Mouse (Mus musculus) heart, postnatal 0 days (tissue): Measurements from ENCODE around the gene Snap91. TPM values are rescaled to one million over a fixed set of nuclear protein-coding genes. Genes with fewer than 3 reads are reported as not detected.

Source experiments
- ATAC-seq: fragments of 200-750 bp; cut with Nextera tagmentation; 2 replicates; pipeline ENCODE4 v1.8.0; 2017; ENCODE audit warnings: low read depth, moderate number of reproducible peaks, moderate library complexity; ENCODE audit not compliant: insufficient read depth
- DNase-seq: peaks from one replicate; pipeline ENCODE4 v3.0.0-alpha.2; 2016; ENCODE audit warnings: low spot score
- H3K27ac ChIP-seq: fragments of 300-500 bp; sonication (generic); 2 replicates; pipeline ENCODE4 v1.5.1; 2014; ENCODE audit warnings: low read depth, mild to moderate bottlenecking
- H3K27me3 ChIP-seq: fragments of 300-500 bp; sonication (generic); 2 replicates; pipeline ENCODE4 v1.6.1; 2014; ENCODE audit warnings: low read length, mixed read lengths; ENCODE audit not compliant: control insufficient read depth, insufficient read depth
- H3K36me3 ChIP-seq: fragments of 300-500 bp; sonication (generic); replicated peaks from 2 replicates; pipeline ENCODE4 v1.6.1; 2014; ENCODE audit warnings: low read length, mixed read lengths; ENCODE audit not compliant: control insufficient read depth, insufficient read depth
- H3K4me1 ChIP-seq: fragments of 300-500 bp; sonication (generic); 2 replicates; pipeline ENCODE4 v1.6.1; 2014; ENCODE audit warnings: antibody characterized with exemption; ENCODE audit not compliant: control insufficient read depth, insufficient read depth
- H3K4me2 ChIP-seq: fragments of 300-500 bp; sonication (generic); 2 replicates; pipeline ENCODE4 v1.6.1; 2014; ENCODE audit warnings: low read depth, mild to moderate bottlenecking, low read length, moderate library complexity
- H3K4me3 ChIP-seq: fragments of 300-500 bp; sonication (generic); 2 replicates; pipeline ENCODE4 v1.5.1; 2014; ENCODE audit warnings: low read depth, low read length
- H3K9ac ChIP-seq: fragments of 300-500 bp; sonication (generic); replicated peaks from 2 replicates; pipeline ENCODE4 v1.6.1; 2014; ENCODE audit warnings: low read depth, low read length, mixed read lengths
- H3K9me3 ChIP-seq: fragments of 300-500 bp; sonication (generic); replicated peaks from 2 replicates; pipeline ENCODE4 v1.6.1; 2016; ENCODE audit warnings: low read length; ENCODE audit not compliant: control insufficient read depth
- CTCF ChIP-seq: IDR thresholded peaks from 2 replicates; pipeline ENCODE4 v1.5.1; 2016; ENCODE audit warnings: antibody characterized with exemption, control low read depth, low read depth
- EP300 ChIP-seq: IDR thresholded peaks from 2 replicates; pipeline ENCODE4 v1.6.1; 2016; ENCODE audit warnings: antibody characterized with exemption, low read depth
- WGBS: fragments of 180-500 bp; shearing (Covaris S2); extraction: QIAGEN DNeasy Blood & Tissue Kit; methylation state at CpG from one replicate; pipeline ENCODE4 v1.1.7; 2014; 5-methylcytosine and 5-hydroxymethylcytosine counted together
- polyA plus RNA-seq: library from polyadenylated mRNA; unstranded; fragments of >200 nt; fragmentation: Nextera tagmentation; extraction: Ambion mirVana; gene quantifications from 2 replicates; pipeline ENCODE4 v1.2.1, GENCODE M21; 2015
- total RNA-seq: library from RNA; depleted of rRNA; stranded (reverse); fragments of >200 nt; gene quantifications from 2 replicates; pipeline ENCODE4 v1.2.3, GENCODE M21; 2014; ENCODE audit warnings: low replicate concordance

The Snap91 gene
- total and polyA plus RNA-seq, 2 experiments from 2014 or later: 45.0 to 55.3 TPM

DNA sequence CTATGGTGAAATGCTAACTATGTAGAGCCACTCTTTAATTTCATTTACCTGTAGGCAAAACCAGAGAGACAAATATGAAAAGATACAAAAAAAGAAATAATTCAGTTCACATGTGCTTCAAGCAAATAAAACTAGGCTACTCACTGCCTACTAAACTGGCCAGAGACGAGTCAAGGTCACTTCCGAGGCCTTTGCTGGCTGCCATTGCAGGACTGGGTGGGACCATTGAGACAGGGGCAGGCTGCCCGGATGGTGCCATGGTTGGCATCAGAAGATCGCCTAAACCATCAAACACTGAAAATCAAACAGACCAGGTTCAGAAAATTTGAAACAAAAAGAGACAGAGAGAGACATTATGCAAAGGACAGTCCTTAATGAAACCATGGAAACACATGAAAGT is 99.0 kb downstream of the Snap91 start:
- 80% methylated on average over 4 of the region's 4 CpGs for WGBS
- TF ChIP-seq CTCF (no peak), EP300 (no peak)
- DNase-seq: no peak
- H3K27me3 ChIP-seq: no peaks in the 10 kb centered on the region
- no peak overlapping the region for H3K27ac ChIP-seq
- H3K36me3 ChIP-seq: peaks cover 41% of the 10 kb centered on the region
- H3K4me1 ChIP-seq: no peaks in the 10 kb centered on the region
- H3K9ac ChIP-seq: no peak overlapping the region
- no peaks in the 10 kb centered on the region for H3K9me3 ChIP-seq
- no peak overlapping the region for H3K4me2 ChIP-seq
- no peak for ATAC-seq
- no peak overlapping the region for H3K4me3 ChIP-seq

DNA sequence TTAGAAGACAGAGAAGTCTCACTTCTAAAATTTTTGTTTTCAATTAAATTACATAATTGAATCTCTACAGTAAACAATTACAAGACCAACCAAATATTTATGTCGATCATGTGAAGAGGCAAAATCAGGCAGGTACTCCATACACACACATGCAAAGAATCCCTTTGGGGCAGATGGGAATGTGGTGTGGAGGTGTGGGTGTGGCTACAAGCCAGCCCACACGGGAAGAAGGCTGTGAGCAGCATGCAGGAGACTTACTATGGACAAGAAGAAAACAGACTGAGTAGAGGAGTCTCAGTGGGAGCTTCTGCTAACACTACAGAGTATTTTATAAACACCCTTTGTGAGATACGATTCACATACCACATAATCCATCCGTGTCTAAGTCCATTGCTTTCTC is 102.2 kb downstream of the Snap91 start:
- Histone ChIP-seq H3K4me2 (no peak overlapping the region), H3K36me3 (peaks cover 54% of the 10 kb centered on the region), H3K4me3 (no peak overlapping the region), H3K4me1 (peaks cover 4% of the 10 kb centered on the region; the same call in 1 of the 2 replicates), H3K27me3 (no peaks in the 10 kb centered on the region), H3K27ac (no peak overlapping the region), H3K9ac (no peak overlapping the region), H3K9me3 (no peaks in the 10 kb centered on the region)
- TF ChIP-seq EP300 (no peak), CTCF (no peak)
- ATAC-seq (no peak), DNase-seq (no peak)
- 66% methylated on average over 4 of the region's 4 CpGs for WGBS

DNA sequence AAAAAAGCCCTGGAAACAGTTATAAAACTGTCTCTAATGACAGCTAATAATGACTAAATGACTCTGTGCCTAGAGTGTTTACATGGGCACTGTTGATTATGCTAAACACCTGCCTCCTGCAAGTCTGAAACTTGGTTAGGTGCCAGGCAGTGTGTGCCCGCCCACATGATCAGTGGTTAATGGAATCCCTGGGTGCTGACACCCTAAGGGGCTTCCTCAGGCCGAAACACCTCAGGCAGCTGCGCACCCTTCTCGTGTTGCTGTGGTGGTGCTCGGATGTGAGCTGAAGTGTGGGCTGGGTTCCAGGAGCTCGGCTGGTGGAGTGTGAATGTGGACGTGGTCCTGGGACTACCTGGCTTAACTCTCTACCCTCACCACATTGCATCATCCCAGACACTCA is 103.1 kb downstream of the Snap91 start:
- 54% methylated on average over 7 of the region's 7 CpGs for WGBS
- Histone ChIP-seq H3K4me3 (no peak overlapping the region), H3K4me1 (peaks cover 4% of the 10 kb centered on the region; the same call in 1 of the 2 replicates), H3K27ac (no peak overlapping the region), H3K27me3 (no peaks in the 10 kb centered on the region), H3K9me3 (no peaks in the 10 kb centered on the region), H3K36me3 (peaks cover 50% of the 10 kb centered on the region), H3K4me2 (no peak overlapping the region), H3K9ac (no peak overlapping the region)
- TF ChIP-seq EP300 (no peak), CTCF (no peak)
- DNase-seq (no peak), ATAC-seq (no peak)

DNA sequence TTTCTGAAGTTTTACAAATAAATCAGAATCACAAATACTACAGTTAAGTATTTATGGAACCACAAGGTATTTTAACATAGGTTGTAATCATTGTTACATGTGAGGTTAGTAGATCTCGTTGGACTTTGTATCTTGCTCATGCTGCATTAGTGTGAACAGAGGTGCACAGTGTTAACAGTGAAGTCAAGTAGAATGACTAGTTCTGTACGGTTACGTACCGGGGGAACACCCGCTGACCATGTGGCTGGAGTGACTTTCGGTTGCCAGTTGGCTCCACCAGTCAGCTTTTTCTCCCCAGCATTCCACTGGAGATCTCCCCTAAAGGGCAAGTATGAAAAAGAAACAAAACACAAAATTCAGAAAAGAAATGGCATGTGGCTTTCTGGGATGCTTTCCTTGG is 105.1 kb downstream of the Snap91 start:
- Histone ChIP-seq H3K27ac (no peak overlapping the region), H3K4me2 (no peak overlapping the region), H3K27me3 (no peaks in the 10 kb centered on the region), H3K9me3 (no peaks in the 10 kb centered on the region), H3K4me1 (peaks cover 4% of the 10 kb centered on the region; the same call in 1 of the 2 replicates), H3K36me3 (peaks cover 46% of the 10 kb centered on the region), H3K4me3 (no peak overlapping the region), H3K9ac (no peak overlapping the region)
- ATAC-seq (no peak), DNase-seq (no peak)
- 87% methylated on average over 6 of the region's 6 CpGs for WGBS
- TF ChIP-seq CTCF (no peak), EP300 (no peak)

DNA sequence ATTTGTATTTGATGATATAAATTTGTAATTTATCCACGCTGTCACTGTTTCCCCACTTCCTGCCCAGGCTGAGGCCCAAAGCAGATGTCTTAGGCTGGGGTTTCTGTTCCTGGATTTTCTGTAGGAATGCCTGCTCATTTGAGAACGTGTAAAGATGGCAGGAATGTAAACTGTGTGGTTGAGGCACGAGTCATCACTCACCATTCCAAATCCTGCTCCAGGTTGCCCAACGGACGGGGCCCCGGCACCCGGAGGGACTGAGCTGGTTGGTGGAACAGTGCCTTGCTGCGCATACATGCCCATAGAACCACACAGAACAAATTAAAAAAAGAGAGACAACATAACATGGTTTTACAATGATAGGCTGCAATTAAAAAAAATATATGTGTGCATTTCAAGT is 106.5 kb downstream of the Snap91 start:
- Histone ChIP-seq H3K4me1 (peaks cover 4% of the 10 kb centered on the region; the same call in 1 of the 2 replicates), H3K27me3 (no peaks in the 10 kb centered on the region), H3K4me2 (no peak overlapping the region), H3K4me3 (no peak overlapping the region), H3K9me3 (no peaks in the 10 kb centered on the region), H3K36me3 (peaks cover 34% of the 10 kb centered on the region), H3K27ac (no peak overlapping the region), H3K9ac (no peak overlapping the region)
- TF ChIP-seq CTCF (no peak), EP300 (no peak)
- WGBS: 68% methylated on average over 8 of the region's 8 CpGs
- no peak for DNase-seq
- no peak for ATAC-seq

DNA sequence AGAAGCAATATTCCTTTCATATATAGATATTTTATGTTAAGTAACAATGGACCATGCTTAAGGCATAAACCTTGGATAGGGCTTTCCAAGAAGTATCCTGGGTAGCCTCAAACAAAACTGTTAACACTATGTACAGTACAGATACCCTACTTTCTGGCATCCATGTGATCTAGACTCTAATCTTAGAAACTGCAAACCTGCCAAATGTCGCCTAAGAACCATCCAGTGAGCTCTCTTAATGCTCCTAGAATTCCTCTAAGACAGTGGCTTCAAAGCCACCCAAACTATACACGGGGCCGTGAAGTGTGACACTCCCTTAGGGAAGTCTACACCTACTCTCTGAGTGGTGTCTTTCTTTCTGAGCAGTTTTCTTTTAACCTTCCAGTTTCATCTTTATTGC is 107.6 kb downstream of the Snap91 start:
- no peak for TF ChIP-seq EP300
- no peak for TF ChIP-seq CTCF
- 49% methylated on average over 3 of the region's 3 CpGs for WGBS

More for the DNA sequence above, 107.6 kb downstream of the Snap91 start:
- DNase-seq: no peak
- H3K4me2 ChIP-seq: no peak overlapping the region
- H3K4me1 ChIP-seq: peaks cover 4% of the 10 kb centered on the region; the same call in 1 of the 2 replicates
- no peak; the same call in 1 of the 2 replicates for ATAC-seq
- no peaks in the 10 kb centered on the region for H3K9me3 ChIP-seq
- H3K9ac ChIP-seq: no peak overlapping the region
- peaks cover 34% of the 10 kb centered on the region for H3K36me3 ChIP-seq
- no peak overlapping the region for H3K4me3 ChIP-seq
- H3K27me3 ChIP-seq: no peaks in the 10 kb centered on the region
- no peak overlapping the region for H3K27ac ChIP-seq
